Comparison of ENCODE assay signal across 11 mouse cellular contexts in genomic region chr7:3299941-3300617, GRCm38 (mm10). TPM values are rescaled to one million over a fixed set of nuclear protein-coding genes. Genes with fewer than 3 reads are reported as not detected.
A peak's percentile ranks its signal among the peaks of the same experiment; 100 is the strongest.
DNase-seq lines count a peak whose midpoint lies in the region; ATAC-seq and TF ChIP-seq lines count a peak whose summit lies in the region.
"Had no signal": no experiment of that assay in that cellular context is flagged by ENCODE, and none has a peak within 500 bp of the region (broad histone marks: within the 10 kb centered on the region; RNA-seq: fewer than 3 reads in every experiment).

No protein-coding gene starts in this region.

- H3K4me2 ChIP-seq in heart, embryonic 15.5 days: 0 out of 2 replicates have a peak overlapping the region, but pooled peaks have one; percentile 15
- H3K4me2 ChIP-seq: embryonic facial prominence, embryonic 15.5 days had no signal

- H3K4me1 ChIP-seq in heart, embryonic 15.5 days (replicated peaks): peaks cover 88% of the 10 kb centered on the region
- H3K4me1 ChIP-seq in bone marrow, adult 2 months (ENCODE audit: control insufficient read depth, insufficient read depth, low read length): peaks cover under 1% of the 10 kb centered on the region; the same call in 1 of the 2 replicates
- H3K4me1 ChIP-seq in small intestine, adult 2 months (ENCODE audit: control insufficient read depth, insufficient read depth, insufficient read length, low read length): peaks cover 22% of the 10 kb centered on the region
- H3K4me1 ChIP-seq in limb, embryonic 10.5 days: peaks cover 29% of the 10 kb centered on the region

- 56% methylated on average over 7 of the region's 7 CpGs for WGBS in heart, embryonic 15.5 days
- 50% methylated on average over 7 of the region's 7 CpGs for WGBS in bone marrow, adult 2 months
- WGBS in small intestine, adult 2 months: 61% methylated on average over 7 of the region's 7 CpGs
- WGBS in limb, embryonic 10.5 days: 57% methylated on average over 7 of the region's 7 CpGs

- no peak for DNase-seq in heart, adult 9 months (ENCODE audit: low spot score in 2 of 2)
- DNase-seq in right cerebral cortex, adult 18-20 months: peak; percentile 38
- DNase-seq in right cerebral cortex, postnatal 25 days: no peak
- DNase-seq in limb, embryonic 10.5 days (ENCODE audit: low spot score): no peak
- DNase-seq in testis, postnatal 10 days (ENCODE audit: low spot score): no peak
- DNase-seq: heart, postnatal 14 days had no signal

- TF ChIP-seq CTCF in bone marrow, adult 2 months (IDR thresholded peaks at IDR 0.05; ENCODE audit: control insufficient read depth, insufficient read depth, low read length): 0 out of 2 replicates have a peak, but pooled peaks have one; percentile 23
- 0 out of 2 replicates have a peak, but pooled peaks have one; percentile 10 for TF ChIP-seq CTCF in small intestine, adult 2 months (IDR thresholded peaks at IDR 0.05; ENCODE audit: extremely low read depth, insufficient read length, insufficient replicate concordance, low read depth, low read length)

- H3K27ac ChIP-seq in heart, embryonic 15.5 days: no peak overlapping the region
- H3K27ac ChIP-seq in bone marrow, adult 2 months (ENCODE audit: control insufficient read depth, insufficient read depth, low read depth, low read length, poor library complexity): no peak overlapping the region
- H3K27ac ChIP-seq in small intestine, adult 2 months (ENCODE audit: insufficient read depth, low read depth, low read length): no peak overlapping the region
- no peak overlapping the region for H3K27ac ChIP-seq in limb, embryonic 10.5 days
- H3K27ac ChIP-seq: embryonic facial prominence, embryonic 15.5 days; macrophage had no signal

- TF ChIP-seq POLR2A in bone marrow, adult 2 months (IDR thresholded peaks at IDR 0.05; ENCODE audit: borderline replicate concordance, control insufficient read depth, low read depth, low read length): no peak
- TF ChIP-seq POLR2A in small intestine, adult 2 months (IDR thresholded peaks at IDR 0.05; ENCODE audit: low read depth, low read length): no peak

- no peak overlapping the region for H3K4me3 ChIP-seq in heart, embryonic 15.5 days
- H3K4me3 ChIP-seq in bone marrow, adult 2 months (replicated peaks; ENCODE audit: control insufficient read depth, low read depth, low read length): no peak overlapping the region
- H3K4me3 ChIP-seq in small intestine, adult 2 months (ENCODE audit: low read depth, low read length): no peak overlapping the region
- no peak overlapping the region for H3K4me3 ChIP-seq in limb, embryonic 10.5 days
- H3K4me3 ChIP-seq: embryonic facial prominence, embryonic 15.5 days had no signal

- H3K9ac ChIP-seq in heart, embryonic 15.5 days: no peak overlapping the region
- H3K9ac ChIP-seq: embryonic facial prominence, embryonic 15.5 days had no signal

- no peaks in the 10 kb centered on the region for H3K9me3 ChIP-seq in heart, embryonic 15.5 days (replicated peaks)
- no peaks in the 10 kb centered on the region for H3K9me3 ChIP-seq in limb, embryonic 10.5 days (replicated peaks)
- H3K9me3 ChIP-seq: embryonic facial prominence, embryonic 15.5 days had no signal

- no peak for ATAC-seq in heart, embryonic 15.5 days (replicated peaks; ENCODE audit: insufficient number of reproducible peaks, insufficient read depth, low FRiP score, low read depth)

- peaks cover 36% of the 10 kb centered on the region for H3K36me3 ChIP-seq in heart, embryonic 15.5 days
- peaks cover 21% of the 10 kb centered on the region for H3K36me3 ChIP-seq in small intestine, adult 2 months (ENCODE audit: control insufficient read depth, insufficient read depth, low read length)
- peaks cover 34% of the 10 kb centered on the region for H3K36me3 ChIP-seq in limb, embryonic 10.5 days

- H3K27me3 ChIP-seq in heart, embryonic 15.5 days: peaks cover 16% of the 10 kb centered on the region
- peaks cover 18% of the 10 kb centered on the region for H3K27me3 ChIP-seq in small intestine, adult 2 months (ENCODE audit: control insufficient read depth, insufficient read depth, low read length)
- peaks cover 55% of the 10 kb centered on the region for H3K27me3 ChIP-seq in limb, embryonic 10.5 days (ENCODE audit: low read depth, poor library complexity, severe bottlenecking)

RNA-seq across cellular contexts. Expression of gene Prkcg, which starts 11.1 kb away (rescaled TPM):
- polyA plus RNA-seq in heart, embryonic 15.5 days (2015; fragmentation: Nextera tagmentation; extraction: Ambion mirVana): 0.25 and 0.30 TPM in 2 replicates
- 1.1 and 3.2 TPM in 2 replicates for polyA plus RNA-seq in bone marrow, adult 2 months (2011; ENCODE audit: insufficient read depth, insufficient read length, low replicate concordance, missing spikeins)
- 0.60 and 1.0 TPM in 2 replicates for polyA plus RNA-seq in small intestine, adult 2 months (2012; rRNA removed)
- polyA plus RNA-seq in limb, embryonic 10.5 days (2016; fragmentation: Nextera tagmentation; extraction: Ambion mirVana): 0.06 TPM in 1 of 2 replicates, not detected in the other

RNA-seq across cellular contexts. Expression of gene Myadm, which starts 11.2 kb away (rescaled TPM):
- polyA plus RNA-seq in heart, embryonic 15.5 days (2015; fragmentation: Nextera tagmentation; extraction: Ambion mirVana): 182 and 204 TPM in 2 replicates
- 8.6 and 19.7 TPM in 2 replicates for polyA plus RNA-seq in bone marrow, adult 2 months (2011; ENCODE audit: insufficient read depth, insufficient read length, low replicate concordance, missing spikeins)
- 132 and 142 TPM in 2 replicates for polyA plus RNA-seq in small intestine, adult 2 months (2012; rRNA removed)
- 23.6 and 29.4 TPM in 2 replicates for polyA plus RNA-seq in limb, embryonic 10.5 days (2016; fragmentation: Nextera tagmentation; extraction: Ambion mirVana)

RNA-seq across cellular contexts. Expression of gene Cacng7, which starts 32.7 kb away (rescaled TPM):
- polyA plus RNA-seq in heart, embryonic 15.5 days (2015; fragmentation: Nextera tagmentation; extraction: Ambion mirVana): 0.10 and 0.44 TPM in 2 replicates
- polyA plus RNA-seq in bone marrow, adult 2 months (2011; ENCODE audit: insufficient read depth, insufficient read length, low replicate concordance, missing spikeins): 0.74 and 2.0 TPM in 2 replicates
- 7.5 and 8.8 TPM in 2 replicates for polyA plus RNA-seq in small intestine, adult 2 months (2012; rRNA removed)
- 0.67 and 2.4 TPM in 2 replicates for polyA plus RNA-seq in limb, embryonic 10.5 days (2016; fragmentation: Nextera tagmentation; extraction: Ambion mirVana)
- polyA plus RNA-seq: macrophage had no signal

RNA-seq across cellular contexts. Expression of gene Nlrp12, which starts 50.5 kb away (rescaled TPM):
- not detected in 2 replicates for polyA plus RNA-seq in heart, embryonic 15.5 days (2015; fragmentation: Nextera tagmentation; extraction: Ambion mirVana)
- polyA plus RNA-seq in bone marrow, adult 2 months (2011; ENCODE audit: insufficient read depth, insufficient read length, low replicate concordance, missing spikeins): 1.2 and 7.9 TPM in 2 replicates
- 0.05 and 0.06 TPM in 2 replicates for polyA plus RNA-seq in small intestine, adult 2 months (2012; rRNA removed)
- polyA plus RNA-seq in limb, embryonic 10.5 days (2016; fragmentation: Nextera tagmentation; extraction: Ambion mirVana): not detected in 2 replicates
- polyA plus RNA-seq: embryonic facial prominence, embryonic 15.5 days had no signal
